Mouse (Mus musculus) common myeloid progenitor, adult 5-6 weeks (primary cell): Measurements from ENCODE around the gene Tmem33. TPM values are rescaled to one million over a fixed set of nuclear protein-coding genes. Genes with fewer than 3 reads are reported as not detected.

ENCODE experiments used
- ATAC-seq: replicated peaks from 2 replicates; pipeline ENCODE4 v1.8.0; 2016; ENCODE audit warnings: low read depth, mild to moderate bottlenecking, moderate TSS enrichment, inconsistent platforms; ENCODE audit not compliant: poor library complexity, severe bottlenecking
- total RNA-seq: library from RNA; stranded (forward); fragments of 200-1000, 187-1606 nt; gene quantifications from 2 replicates; pipeline ENCODE4 v1.2.3, GENCODE M21; 2017

Gene Tmem33
- total RNA-seq, 1 experiment from 2014 or later = 56.3 TPM

GRCm38 (mm10) chr5:67252261-67252660 is 8.1 kb upstream of the Tmem33 start:
- ATAC-seq = no peak

- ATAC-seq = no peak
Measured at GRCm38 (mm10) chr5:67255664-67256063, 4.7 kb upstream of the Tmem33 start.

GRCm38 (mm10) chr5:67258473-67258872 is 1.9 kb upstream of the Tmem33 start:
- ATAC-seq = no peak

- no peak; the same call in 1 of the 2 replicates for ATAC-seq
Measured at GRCm38 (mm10) chr5:67260159-67260530, 220 bp upstream of the Tmem33 start.

DNA sequence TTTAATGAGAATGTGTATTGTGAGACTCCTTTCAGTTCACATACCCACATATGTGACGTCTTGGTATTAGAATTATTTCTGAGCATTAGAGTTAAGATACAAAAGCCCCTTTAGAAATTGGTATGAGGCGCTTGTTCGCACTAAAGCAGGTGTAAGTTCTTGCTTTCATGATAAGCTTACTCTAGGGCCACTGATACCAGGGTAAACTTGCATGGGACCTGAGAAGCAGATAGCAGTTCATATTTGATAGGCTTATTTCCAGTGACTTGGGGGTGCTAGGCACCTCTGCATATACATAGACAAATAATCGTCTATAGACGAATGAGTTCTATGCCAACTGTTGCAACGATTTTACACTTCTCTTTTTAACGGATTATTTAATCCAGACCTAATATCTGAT is 2.6 kb downstream of the Tmem33 start:
- no peak for ATAC-seq

DNA sequence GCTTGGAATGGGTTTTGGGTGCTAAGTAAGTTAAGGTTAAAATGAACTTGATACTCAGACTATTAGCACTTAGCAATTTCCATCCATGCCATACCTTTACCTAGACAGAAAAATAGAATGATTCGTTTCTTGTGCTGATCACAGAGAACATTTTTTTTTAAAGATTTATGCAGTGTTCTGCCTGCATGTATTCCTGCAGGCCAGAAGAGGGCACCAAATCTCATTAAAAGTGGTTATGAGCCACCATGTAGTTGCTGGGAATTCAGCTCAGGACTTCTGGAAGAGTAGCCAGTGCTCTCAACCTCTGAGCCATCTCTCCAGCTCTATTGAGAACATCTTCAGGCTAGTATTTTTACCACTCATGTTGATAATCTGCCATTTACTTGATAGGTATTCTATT is 5.7 kb downstream of the Tmem33 start:
- no peak for ATAC-seq

DNA sequence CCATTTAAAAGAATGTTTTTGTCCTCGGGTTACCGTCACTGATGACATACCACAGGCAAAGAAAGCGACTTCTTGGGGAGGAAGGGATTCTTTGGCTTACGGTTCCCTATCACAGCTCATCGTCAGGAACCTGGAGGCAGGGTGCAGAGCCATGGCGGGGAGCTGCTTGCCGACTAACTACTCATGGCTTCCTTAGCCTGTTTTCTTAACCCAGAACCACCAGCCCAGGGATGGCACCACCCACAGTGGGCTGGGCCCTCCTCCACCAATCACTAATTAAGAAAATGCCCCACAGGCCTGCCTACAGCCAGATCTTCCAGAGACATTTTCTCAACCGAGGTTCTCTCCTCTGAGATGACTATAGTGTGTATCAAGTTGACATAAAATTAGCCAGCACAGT is 8.9 kb downstream of the Tmem33 start:
- no peak for ATAC-seq

- no peak for ATAC-seq
Measured at GRCm38 (mm10) chr5:67279407-67279806, 19.0 kb downstream of the Tmem33 start.

GRCm38 (mm10) chr5:67279840-67280239 is 19.5 kb downstream of the Tmem33 start:
- no peak for ATAC-seq

GRCm38 (mm10) chr5:67280400-67280799 is 20.0 kb downstream of the Tmem33 start:
- peak; percentile 65; the same call in 1 of the 2 replicates for ATAC-seq

DNA sequence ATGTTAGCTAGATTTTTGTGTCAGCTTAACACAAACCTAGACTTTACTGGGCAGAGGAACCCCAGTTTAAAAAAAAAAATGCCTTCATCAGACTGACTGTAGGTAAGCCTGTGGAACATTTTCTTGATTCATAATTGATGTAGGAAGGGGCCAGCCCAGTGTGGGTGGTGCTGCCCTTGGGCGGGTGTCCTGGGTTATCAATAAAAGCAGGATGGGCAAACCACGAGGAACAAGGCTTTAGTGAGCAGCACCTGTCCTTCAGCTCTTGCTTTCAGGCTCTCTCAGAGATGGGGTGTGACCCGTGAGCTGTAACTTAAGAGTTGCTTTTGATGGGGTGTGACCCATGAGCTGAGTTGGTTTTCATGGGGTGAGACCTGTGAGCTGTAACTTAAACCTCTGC is 34.7 kb downstream of the Tmem33 start:
- ATAC-seq = no peak

- ATAC-seq = 0 out of 2 replicates have a peak, but pooled peaks have one; percentile 18
Measured at GRCm38 (mm10) chr5:67295682-67296081, 35.3 kb downstream of the Tmem33 start.

- ATAC-seq = no peak
Measured at GRCm38 (mm10) chr5:67296171-67296570, 35.8 kb downstream of the Tmem33 start.

GRCm38 (mm10) chr5:67297026-67297813 is 36.9 kb downstream of the Tmem33 start:
- ATAC-seq = 0 out of 2 replicates have a peak, but pooled peaks have one; percentile 39

- ATAC-seq = no peak
Measured at GRCm38 (mm10) chr5:67299847-67300412, 39.6 kb downstream of the Tmem33 start.

DNA sequence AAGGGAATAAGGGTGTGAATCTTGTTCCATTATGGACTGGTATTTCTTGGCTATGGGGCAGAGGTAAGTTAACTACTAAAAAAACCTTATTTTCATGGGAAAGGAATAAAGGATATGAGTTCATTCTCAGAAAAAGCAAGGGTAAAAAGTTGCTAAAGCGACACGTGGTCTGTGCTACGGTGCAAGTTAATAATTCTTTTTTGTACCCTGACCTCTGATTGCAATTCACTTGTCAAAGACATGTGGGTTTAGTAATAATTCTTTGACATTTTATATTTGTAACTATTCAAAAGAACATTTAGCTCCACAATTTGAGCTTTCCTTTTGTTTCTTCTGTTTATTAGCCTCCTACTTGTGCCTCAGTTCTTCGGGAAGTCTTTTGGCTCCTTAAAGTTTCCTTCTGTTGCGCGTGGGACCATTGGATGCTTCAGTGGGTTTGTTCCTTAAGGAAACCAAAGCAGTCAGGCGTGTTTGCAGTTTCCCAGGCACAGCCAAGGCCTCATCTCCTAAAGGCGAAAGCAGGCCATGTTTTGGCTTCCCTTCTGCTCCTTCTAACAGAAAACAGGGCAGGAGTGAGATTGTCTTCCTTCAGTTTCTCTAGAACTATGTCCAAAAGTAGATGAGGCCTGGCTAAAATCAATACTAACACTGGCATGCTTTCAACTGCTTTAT is 40.7 kb downstream of the Tmem33 start:
- ATAC-seq = no peak

GRCm38 (mm10) chr5:67301722-67302331 is 41.5 kb downstream of the Tmem33 start:
- peak; percentile 27 for ATAC-seq

DNA sequence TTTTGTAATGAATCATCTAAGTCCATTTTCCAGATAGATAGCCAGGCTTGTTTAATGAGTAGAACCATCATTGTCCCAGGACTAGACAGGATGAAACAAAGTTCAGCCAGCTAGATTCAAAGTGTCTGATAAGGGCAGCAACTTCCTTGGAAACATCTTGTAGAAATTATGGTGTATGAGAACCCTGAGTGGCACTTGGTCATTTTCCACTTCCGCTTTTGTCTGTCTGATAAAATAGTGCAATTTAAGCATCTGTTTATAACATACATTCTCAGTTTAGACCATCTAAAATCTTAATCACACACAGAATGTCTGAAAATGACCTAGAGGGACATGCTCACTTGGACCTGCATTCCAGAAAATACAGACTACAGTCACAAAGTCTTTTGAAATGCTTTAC is 43.5 kb downstream of the Tmem33 start:
- ATAC-seq = no peak

- peak; percentile 93 for ATAC-seq
Measured at GRCm38 (mm10) chr5:67306698-67307521, 46.5 kb downstream of the Tmem33 start, which contains the start of gene Slc30a9. Gene Slc30a9 (plus strand): TSS chr5:67306955.
